Mouse (Mus musculus) right cerebral cortex, postnatal 4 days (tissue): ENCODE measurements around the gene Adra2a.

Experiments used
- DNase-seq: peaks from one replicate; pipeline ENCODE4 v3.0.0-alpha.2; 2022

Gene Adra2a

DNA sequence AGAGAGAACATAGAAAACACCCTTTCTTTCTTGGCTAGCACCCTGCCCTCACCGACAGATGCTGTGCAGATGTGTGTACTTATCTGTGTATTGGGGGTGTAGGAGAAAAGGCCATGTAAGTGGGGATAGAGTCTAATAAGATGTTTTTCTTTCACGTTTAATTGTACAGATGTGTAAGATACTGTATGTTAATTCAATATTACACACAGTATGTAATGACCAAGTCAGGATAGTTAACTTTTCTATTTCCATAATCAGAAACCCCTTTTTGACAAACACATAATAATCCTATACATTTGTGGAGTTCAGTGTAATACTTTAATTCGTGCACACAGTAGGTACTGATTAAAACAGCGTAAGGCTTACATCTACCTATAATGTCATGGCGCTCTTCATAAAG lies at the start of gene Adra2a:
Adra2a (plus strand) TSS at position 301 of the 400 bp plus-strand sequence.
- no peak for DNase-seq

GRCm38 (mm10) chr19:53994276-53994675 lies 49.7 kb upstream of the Adra2a start:
- no peak for DNase-seq

DNA sequence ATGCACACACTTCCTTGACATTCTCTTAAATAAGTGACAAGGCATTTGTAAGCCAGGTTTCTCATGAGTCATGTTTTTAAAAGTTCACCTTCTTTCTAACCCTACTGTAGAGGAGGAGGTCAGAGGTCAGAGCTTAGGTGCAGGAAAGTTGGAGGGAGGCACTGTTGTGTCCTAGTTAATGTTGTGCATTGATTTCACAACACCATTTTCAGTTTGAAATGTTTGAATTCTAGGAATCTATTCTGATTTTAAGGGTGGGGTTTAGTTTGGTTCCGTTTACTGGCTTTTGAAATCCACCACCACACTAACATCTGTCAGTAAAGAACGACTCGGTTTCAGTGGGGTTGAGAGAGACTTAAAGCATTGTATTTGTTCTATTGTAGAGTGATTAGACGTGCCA lies 33.0 kb upstream of the Adra2a start:
- DNase-seq, result no peak

DNA sequence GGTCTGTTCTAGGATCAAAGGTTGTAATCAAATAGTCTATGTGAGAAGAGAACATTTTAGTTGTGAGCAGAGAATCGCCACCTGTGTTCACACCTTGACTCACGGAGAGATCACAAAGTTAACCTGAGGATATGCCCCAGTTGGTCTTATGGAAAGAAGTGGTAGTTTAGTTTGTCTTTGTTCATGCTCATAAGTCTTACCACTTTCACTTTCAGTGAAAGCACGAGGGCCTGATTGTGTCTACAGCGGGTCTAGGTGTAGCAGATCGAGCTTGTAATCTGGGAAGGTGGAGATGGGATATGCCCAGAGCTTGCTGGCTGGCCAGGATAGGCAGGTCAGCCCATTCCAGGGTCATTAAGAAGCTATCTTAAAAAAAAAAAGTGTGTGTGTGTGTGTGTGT lies 29.0 kb upstream of the Adra2a start:
- no peak for DNase-seq

DNA sequence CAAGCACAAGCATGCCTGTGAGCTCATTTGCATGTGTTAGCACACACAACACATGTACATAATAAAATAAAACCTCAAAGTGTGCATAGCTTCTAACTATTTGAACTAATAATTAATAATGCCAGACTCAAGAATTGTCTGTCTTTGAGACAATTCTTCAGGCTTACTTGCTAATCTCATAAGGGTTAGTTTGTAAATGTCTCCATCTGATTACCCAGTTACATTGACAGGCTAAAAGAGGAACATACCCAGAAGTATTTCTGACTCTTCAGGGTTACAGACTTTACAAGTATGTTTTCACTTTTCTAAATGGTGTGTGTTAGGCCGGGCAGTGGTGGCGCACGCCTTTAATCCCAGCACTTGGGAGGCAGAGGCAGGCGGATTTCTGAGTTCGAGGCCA lies 28.4 kb upstream of the Adra2a start:
- DNase-seq, result no peak

DNA sequence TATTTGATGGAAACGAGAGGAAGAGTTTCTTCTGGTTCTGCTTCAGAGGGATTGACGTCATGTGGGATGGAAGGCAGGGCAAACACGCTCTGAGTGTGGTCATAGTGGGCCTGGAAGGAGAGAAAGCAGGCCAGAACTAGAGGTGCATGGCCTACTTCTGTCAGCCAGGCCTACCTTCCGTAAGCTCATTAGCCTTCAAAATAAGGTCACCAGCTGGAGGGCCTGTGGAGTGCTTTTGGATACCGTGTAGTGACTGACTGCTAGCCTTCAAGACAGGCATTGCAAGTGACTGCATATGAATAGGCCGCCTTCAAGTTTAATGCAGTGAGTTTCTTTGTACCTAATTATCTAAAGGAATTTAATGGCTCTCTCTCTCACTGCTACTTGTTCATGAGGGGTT lies 8.9 kb upstream of the Adra2a start:
- DNase-seq, result no peak

GRCm38 (mm10) chr19:54039441-54039840 lies 4.5 kb upstream of the Adra2a start:
- DNase-seq, result no peak

- DNase-seq, result no peak
Observed at GRCm38 (mm10) chr19:54040356-54041028, 3.5 kb upstream of the Adra2a start.

DNA sequence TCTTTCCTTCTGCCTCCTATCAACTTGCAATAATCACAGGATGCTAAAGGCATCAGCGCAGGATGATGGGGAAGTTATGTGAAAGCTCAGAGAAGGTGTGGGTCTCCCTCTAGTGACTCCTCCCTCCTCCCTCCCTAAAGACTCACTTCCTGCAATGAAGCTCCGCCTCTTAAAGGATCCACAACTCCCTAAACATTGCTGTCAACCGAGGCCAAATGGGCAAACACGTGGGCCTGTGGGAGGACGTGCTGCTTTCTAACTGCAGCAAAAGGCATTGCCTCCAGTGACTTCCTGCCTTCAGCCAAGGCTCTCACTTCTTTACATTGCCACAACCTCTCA lies 3.0 kb upstream of the Adra2a start:
- no peak for DNase-seq

GRCm38 (mm10) chr19:54044507-54045371 lies 788 bp downstream of the Adra2a start:
- DNase-seq, result peak; percentile 87

- DNase-seq, result peak; percentile 44
Observed at GRCm38 (mm10) chr19:54045412-54045811, 1.5 kb downstream of the Adra2a start.

DNA sequence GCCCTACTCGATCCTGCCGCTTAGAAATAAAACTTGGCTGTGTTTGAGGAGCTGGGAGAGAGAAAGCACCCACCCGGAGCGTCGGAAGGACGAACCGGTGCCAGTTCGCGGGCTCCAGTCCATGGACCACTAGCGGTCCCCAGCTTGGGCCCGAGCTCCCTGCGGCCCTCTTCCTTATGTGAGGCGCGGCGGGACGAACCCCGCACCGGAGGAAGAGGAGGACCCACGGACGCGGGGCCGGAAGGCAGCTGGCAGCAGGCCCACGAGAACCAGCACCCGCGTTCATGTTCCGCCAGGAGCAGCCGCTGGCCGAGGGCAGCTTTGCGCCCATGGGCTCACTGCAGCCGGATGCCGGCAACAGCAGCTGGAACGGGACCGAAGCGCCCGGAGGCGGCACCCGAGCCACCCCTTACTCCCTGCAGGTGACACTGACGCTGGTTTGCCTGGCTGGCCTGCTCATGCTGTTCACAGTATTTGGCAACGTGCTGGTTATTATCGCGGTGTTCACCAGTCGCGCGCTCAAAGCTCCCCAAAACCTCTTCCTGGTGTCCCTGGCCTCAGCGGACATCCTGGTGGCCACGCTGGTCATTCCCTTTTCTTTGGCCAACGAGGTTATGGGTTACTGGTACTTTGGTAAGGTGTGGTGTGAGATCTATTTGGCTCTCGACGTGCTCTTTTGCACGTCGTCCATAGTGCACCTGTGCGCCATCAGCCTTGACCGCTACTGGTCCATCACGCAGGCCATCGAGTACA lies 2.2 kb downstream of the Adra2a start:
- peak; percentile 46 for DNase-seq

- peak; percentile 32 for DNase-seq
Observed at GRCm38 (mm10) chr19:54046684-54047070, 2.7 kb downstream of the Adra2a start.

GRCm38 (mm10) chr19:54047386-54048050 lies 3.6 kb downstream of the Adra2a start:
- DNase-seq, result peak; percentile 25

DNA sequence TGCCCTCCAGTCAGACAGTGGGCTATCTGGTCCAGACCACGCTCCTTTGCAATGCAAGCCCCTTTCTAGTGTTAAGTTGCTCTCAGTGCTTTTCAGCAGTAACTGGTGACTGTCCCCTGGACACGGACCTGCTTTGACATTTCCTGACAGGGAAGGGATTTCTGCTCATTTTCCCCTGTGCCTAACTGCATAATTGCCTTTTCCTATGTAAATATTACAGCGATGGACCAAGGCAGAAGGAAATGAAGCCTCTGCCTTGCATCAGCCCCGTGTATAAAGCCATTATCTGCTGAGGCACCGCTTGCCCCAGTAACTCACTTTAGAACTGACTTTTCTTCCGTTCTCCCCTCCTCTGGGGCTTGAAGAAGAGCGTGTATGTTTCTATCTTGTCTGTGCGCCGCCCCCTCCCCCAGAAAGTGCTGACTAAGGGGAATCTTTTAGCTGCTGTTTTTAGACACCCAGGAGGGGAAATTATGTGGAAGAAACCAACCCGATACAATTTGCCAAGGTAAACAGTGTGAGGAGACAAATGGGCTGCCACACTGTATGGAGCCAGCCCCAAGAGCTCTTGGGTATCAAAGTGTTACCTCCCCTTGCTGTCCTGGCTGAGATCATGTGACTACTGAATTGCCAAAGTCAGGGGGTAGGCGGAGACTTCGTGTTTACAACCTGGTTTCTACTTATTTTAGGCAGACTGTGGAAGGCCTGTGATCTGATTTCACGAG lies 4.4 kb downstream of the Adra2a start:
- no peak for DNase-seq

GRCm38 (mm10) chr19:54051651-54052050 lies 7.7 kb downstream of the Adra2a start:
- DNase-seq, result no peak

- no peak for DNase-seq
Observed at GRCm38 (mm10) chr19:54055845-54056244, 11.9 kb downstream of the Adra2a start.

- no peak for DNase-seq
Observed at GRCm38 (mm10) chr19:54068447-54068846, 24.5 kb downstream of the Adra2a start.

DNA sequence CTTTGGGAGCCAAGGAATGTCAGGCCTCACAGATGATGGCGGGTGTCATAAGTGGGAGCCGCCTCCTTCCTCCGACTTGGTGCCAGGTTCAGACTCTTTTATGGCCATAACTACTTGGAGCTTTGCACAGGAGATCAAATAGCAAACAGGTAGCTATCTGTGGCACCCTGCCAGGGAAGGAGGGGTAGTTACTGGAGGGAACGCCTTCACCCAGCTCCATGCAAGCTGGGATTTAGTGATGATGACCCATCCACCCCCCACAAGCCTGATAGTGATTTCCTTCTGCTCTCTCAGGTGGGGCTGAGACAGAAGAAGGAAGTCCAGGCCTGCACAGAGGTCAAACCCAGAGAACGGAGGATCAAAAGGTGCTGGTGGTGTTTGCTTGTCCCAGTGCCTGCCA lies 26.6 kb downstream of the Adra2a start:
- no peak for DNase-seq

DNA sequence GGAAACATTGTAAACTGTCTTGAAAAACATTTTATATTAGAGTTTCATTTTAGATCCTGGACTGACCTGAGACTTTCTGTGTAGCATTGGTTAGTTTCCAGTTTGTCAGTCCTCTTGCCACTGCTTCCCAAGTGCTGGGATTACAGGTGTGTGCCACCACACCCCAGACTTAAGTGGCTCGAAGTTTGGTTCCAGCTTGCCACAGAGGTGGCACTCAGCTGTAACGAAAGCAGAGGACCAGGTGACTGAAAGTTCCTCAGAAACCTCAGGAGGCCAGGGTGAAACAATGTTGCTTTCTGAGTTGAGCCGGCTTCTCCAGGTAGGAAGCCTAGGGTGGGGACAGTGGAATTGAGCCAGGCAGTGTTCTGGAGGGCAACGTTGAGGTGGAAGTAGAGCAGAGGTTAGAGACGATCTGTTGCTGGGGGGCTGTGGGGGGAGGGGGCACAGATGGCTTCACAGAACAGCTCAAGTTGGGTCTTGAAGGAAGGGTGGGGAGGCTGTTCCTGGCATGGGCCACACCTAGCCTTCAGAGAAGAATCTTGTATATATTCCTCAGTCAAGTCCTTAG lies 28.4 kb downstream of the Adra2a start:
- no peak for DNase-seq

DNA sequence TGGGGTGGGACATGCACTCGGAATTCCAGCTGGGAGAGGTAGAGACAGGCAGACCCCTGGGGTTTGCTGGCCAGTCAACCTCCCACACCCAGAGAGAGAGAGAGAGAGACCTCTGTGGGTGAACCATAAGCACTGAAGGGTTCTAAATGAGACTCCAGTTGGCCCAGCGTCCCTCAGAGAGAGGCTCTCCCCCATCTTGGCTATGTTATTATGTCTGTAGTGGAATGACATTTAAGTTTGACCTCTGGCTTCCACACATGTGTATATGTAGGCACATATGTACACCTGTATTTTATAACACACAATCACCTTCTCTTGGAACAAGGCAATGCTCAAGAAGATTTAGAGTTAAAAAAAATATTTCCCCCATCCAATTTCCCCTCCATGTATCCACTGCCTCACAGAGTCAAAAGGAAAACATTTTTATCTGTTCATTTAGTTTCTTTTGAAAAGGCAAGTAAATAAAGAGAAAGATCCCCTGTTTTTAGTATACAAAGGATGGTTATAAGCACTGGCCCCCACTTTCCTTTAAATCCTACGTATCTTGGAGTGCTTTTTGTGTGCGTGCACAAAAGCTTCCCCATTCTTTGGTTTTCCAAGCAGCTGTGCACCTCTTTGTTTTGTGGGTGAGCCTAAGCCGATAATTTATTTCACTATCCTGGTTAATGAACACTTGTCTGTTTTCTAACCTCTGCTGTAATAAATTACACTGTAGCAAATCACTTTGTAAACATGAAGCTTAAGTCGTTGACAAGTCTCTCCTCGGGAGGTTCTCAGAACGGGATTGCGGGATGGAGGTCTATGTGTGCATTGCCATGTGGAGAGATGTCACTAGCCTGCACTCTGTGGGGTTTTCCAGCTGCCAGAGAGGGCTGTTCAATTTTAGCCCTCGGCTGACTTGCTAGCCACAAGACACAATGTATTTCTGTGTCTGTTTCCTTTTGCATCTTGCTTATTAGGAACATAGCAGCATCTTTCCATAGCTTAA lies 32.7 kb downstream of the Adra2a start:
- DNase-seq, result no peak
